Mouse (Mus musculus): Measurements from ENCODE around the gene Psme3. TPM values are rescaled to one million over a fixed set of nuclear protein-coding genes. Genes with fewer than 3 reads are reported as not detected.

Gene Psme3
- polyA plus RNA-seq, 1 experiment from 2014 or later: 104 TPM

DNA sequence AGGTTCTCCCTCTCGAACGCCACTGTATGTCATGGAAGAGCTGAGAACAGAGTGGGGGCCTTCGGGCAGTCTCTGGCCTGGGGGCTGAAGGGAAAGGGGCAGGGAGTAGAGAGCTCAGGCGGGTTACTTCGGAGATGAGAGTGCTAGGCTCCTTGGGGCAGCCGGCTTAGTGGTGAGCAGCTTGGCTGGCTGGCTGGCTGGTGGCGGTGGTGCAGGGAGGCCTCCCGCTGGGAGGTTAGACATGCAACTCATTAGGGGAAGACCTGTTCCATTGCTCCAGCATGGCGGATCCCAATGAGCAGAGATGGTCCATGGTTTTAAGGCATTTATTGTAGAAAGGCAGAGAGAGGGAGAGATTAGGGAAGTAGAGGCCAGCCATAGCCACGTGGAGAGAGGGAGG is 18.0 kb downstream of the Psme3 start:
- H3K4me3 ChIP-seq (ENCODE audit: low read depth, low read length): no peak overlapping the region
- H3K9ac ChIP-seq (ENCODE audit: low read depth, low read length): no peak overlapping the region
- no peaks in the 10 kb centered on the region for H3K9me3 ChIP-seq (replicated peaks; ENCODE audit: control insufficient read depth, low read length)
- WGBS (ENCODE audit: insufficient replicate concordance): 46% methylated on average over 10 of the region's 10 CpGs
- H3K27ac ChIP-seq (ENCODE audit: low read depth, low read length): no peak overlapping the region
- H3K4me2 ChIP-seq: no peak overlapping the region
- H3K4me1 ChIP-seq (ENCODE audit: control insufficient read depth, insufficient read depth, low read length): peaks cover 14% of the 10 kb centered on the region
- H3K27me3 ChIP-seq (ENCODE audit: control insufficient read depth, insufficient read depth, low read length): no peaks in the 10 kb centered on the region
- H3K36me3 ChIP-seq (ENCODE audit: control insufficient read depth, insufficient read depth, low read length): no peaks in the 10 kb centered on the region
- no peak for ATAC-seq (replicated peaks; ENCODE audit: insufficient number of reproducible peaks, low FRiP score, low TSS enrichment)

DNA sequence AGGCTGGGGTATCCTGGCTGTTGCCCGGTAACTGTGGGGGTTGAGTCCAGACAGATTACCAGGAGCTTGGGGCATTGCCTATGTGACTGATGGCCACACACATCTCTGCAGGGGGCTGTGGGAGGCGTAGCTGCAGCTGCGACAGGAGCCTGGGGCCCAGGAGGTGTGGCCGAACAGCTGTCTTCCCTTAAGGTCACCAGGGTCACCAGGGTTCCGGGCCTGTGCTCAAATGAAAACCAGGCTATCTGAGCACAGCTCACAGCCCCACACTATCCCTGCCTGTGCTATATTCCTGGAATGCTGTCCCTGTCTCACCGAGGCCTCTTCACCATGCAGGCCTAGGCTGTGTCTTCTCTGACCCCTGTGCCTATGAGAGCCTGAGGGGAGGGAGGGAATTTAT is 18.5 kb downstream of the Psme3 start:
- no peaks in the 10 kb centered on the region for H3K27me3 ChIP-seq (ENCODE audit: control insufficient read depth, insufficient read depth, low read length)
- no peak overlapping the region for H3K27ac ChIP-seq (ENCODE audit: low read depth, low read length)
- no peak overlapping the region for H3K4me3 ChIP-seq (ENCODE audit: low read depth, low read length)
- no peak for ATAC-seq (replicated peaks; ENCODE audit: insufficient number of reproducible peaks, low FRiP score, low TSS enrichment)
- H3K4me2 ChIP-seq: no peak overlapping the region
- H3K9me3 ChIP-seq (replicated peaks; ENCODE audit: control insufficient read depth, low read length): no peaks in the 10 kb centered on the region
- WGBS (ENCODE audit: insufficient replicate concordance): 13% methylated on average over 6 of the region's 6 CpGs
- peaks cover 14% of the 10 kb centered on the region for H3K4me1 ChIP-seq (ENCODE audit: control insufficient read depth, insufficient read depth, low read length)
- no peaks in the 10 kb centered on the region for H3K36me3 ChIP-seq (ENCODE audit: control insufficient read depth, insufficient read depth, low read length)
- no peak overlapping the region for H3K9ac ChIP-seq (ENCODE audit: low read depth, low read length)

DNA sequence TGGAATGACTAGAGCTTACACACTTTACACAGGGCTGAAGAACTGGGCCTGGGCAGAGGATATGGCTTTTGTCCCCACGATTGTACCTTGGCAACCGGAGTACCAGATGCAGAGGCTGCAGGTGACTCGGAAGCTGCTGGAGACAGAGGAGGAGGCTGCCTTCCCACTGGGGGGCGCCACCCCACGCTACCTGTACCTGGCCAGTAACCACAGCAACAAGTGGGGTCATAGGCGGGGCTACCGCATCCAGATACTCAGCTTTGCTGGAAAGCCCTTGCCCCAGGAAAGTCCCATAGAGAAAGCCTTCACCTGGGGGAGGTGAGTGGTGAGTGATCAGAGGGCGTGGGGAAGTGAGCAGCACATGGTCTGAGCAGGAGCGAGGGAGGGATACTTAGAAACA is 19.7 kb downstream of the Psme3 start:
- Histone ChIP-seq H3K4me3 (ENCODE audit: low read depth, low read length) (no peak overlapping the region), H3K27me3 (ENCODE audit: control insufficient read depth, insufficient read depth, low read length) (no peaks in the 10 kb centered on the region), H3K27ac (ENCODE audit: low read depth, low read length) (no peak overlapping the region), H3K9ac (ENCODE audit: low read depth, low read length) (no peak overlapping the region), H3K36me3 (ENCODE audit: control insufficient read depth, insufficient read depth, low read length) (no peaks in the 10 kb centered on the region), H3K4me1 (ENCODE audit: control insufficient read depth, insufficient read depth, low read length) (peaks cover 12% of the 10 kb centered on the region), H3K4me2 (no peak overlapping the region), H3K9me3 (replicated peaks; ENCODE audit: control insufficient read depth, low read length) (no peaks in the 10 kb centered on the region)
- 81% methylated on average over 9 of the region's 9 CpGs for WGBS (ENCODE audit: insufficient replicate concordance)
- no peak for ATAC-seq (replicated peaks; ENCODE audit: insufficient number of reproducible peaks, low FRiP score, low TSS enrichment)

DNA sequence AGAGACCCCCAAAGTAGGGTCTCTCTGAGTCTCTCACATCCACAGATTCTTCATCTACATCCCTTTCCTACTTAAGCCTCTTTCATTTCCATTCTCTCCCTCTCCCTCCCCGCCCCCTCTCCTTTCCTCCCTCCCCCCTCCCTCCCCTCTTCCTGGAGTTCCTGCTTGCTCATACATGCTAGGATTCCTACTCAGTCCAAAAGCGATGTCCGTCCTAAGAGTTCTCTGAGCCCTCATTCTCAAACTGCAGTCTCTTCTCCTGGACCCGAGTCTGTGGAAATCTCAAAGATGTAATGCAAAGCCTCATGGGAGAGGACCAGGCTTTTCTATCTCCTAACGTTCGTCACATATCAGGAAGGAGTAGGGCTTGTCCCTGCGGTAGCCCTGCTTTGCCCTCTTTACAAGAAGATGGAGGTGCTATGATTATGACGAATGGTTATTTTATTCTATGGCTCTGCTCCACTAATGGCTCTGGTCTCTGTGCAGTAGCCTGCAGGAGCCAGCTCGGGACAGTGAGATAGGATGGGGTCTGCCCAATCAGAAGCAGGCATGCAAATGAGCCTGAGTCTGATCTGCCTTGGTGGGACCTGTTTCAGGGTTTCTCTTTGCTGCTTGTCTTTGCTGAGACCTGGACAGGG is 22.2 kb downstream of the Psme3 start:
- peak overlapping the region; percentile 38 for H3K4me3 ChIP-seq (ENCODE audit: low read depth, low read length)

DNA sequence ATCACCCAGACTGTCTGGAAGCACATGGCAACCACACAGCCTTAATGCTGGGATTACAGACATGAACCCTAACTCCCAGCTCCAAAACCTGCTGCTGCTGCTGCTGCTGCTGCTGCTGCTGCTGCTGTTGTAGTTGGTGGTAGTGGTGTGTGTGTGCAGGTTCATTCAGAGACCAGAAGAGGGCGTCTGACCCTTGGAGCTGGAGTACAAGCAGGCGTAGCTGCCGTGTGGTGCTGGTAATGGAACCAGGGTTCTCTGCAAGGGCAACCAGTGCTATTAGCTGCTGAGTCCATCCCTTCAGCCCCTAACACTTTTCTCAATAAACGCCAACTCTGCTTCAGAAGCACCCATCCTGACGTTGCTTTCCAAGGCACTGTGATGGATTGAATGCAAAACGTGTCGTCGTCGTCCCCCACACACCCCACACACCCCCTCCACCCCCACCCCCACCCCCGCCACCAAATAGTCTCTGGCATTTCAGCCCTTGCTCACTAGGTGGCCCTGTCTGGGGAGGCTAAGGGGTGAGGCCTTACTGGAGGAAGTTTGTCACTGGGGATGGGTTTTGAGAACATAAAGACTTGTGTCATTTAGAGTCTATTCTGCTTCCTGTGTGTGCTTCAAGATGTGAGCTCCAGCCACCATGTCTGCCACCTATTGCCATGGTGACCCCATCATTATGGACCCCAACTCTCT is 31.2 kb downstream of the Psme3 start:
- Histone ChIP-seq H3K36me3 (ENCODE audit: control insufficient read depth, insufficient read depth, low read length) (no peaks in the 10 kb centered on the region), H3K9me3 (replicated peaks; ENCODE audit: control insufficient read depth, low read length) (no peaks in the 10 kb centered on the region), H3K4me1 (ENCODE audit: control insufficient read depth, insufficient read depth, low read length) (0 out of 2 replicates have a peak, but pooled peaks cover 2% of the 10 kb centered on the region), H3K9ac (ENCODE audit: low read depth, low read length) (no peak overlapping the region), H3K27me3 (ENCODE audit: control insufficient read depth, insufficient read depth, low read length) (no peaks in the 10 kb centered on the region), H3K4me3 (ENCODE audit: low read depth, low read length) (no peak overlapping the region), H3K4me2 (no peak overlapping the region), H3K27ac (ENCODE audit: low read depth, low read length) (no peak overlapping the region)
- ATAC-seq (replicated peaks; ENCODE audit: insufficient number of reproducible peaks, low FRiP score, low TSS enrichment): no peak
- 58% methylated on average over 10 of the region's 10 CpGs for WGBS (ENCODE audit: insufficient replicate concordance)

More for the DNA sequence above, 22.2 kb downstream of the Psme3 start:
- H3K4me2 ChIP-seq: peak overlapping the region; percentile 69
- H3K9me3 ChIP-seq (replicated peaks; ENCODE audit: control insufficient read depth, low read length): no peaks in the 10 kb centered on the region
- no peaks in the 10 kb centered on the region for H3K27me3 ChIP-seq (ENCODE audit: control insufficient read depth, insufficient read depth, low read length)
- 3% methylated on average over 9 of the region's 9 CpGs for WGBS (ENCODE audit: insufficient replicate concordance)
- peaks cover 11% of the 10 kb centered on the region for H3K4me1 ChIP-seq (ENCODE audit: control insufficient read depth, insufficient read depth, low read length)
- peak; percentile 76; the same call in 1 of the 2 replicates for ATAC-seq (replicated peaks; ENCODE audit: insufficient number of reproducible peaks, low FRiP score, low TSS enrichment)
- H3K36me3 ChIP-seq (ENCODE audit: control insufficient read depth, insufficient read depth, low read length): no peaks in the 10 kb centered on the region
- H3K9ac ChIP-seq (ENCODE audit: low read depth, low read length): peak overlapping the region; percentile 23; the same call in 1 of the 2 replicates
- H3K27ac ChIP-seq (ENCODE audit: low read depth, low read length): peak overlapping the region; percentile 62

DNA sequence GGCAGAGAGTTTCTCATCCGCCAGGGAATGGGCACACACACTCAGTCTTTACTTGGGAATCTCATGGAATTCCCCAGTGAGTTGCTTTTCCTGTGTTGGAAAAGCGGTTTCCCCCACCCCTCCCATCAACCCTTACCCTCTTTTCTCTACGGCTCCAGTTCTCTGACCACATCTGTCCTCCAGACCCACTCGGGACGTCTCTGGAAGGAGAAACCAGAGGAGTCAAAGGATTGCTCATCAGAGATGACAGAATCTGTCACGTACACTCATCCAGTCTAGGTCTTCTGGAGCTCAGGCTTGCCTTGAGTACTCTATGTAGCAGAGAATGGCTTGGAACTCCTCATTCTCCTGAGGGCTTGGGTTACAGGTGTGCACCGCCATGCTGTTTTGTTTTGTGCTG is 32.8 kb downstream of the Psme3 start:
- Histone ChIP-seq H3K9ac (ENCODE audit: low read depth, low read length) (no peak overlapping the region), H3K27me3 (ENCODE audit: control insufficient read depth, insufficient read depth, low read length) (no peaks in the 10 kb centered on the region), H3K9me3 (replicated peaks; ENCODE audit: control insufficient read depth, low read length) (no peaks in the 10 kb centered on the region), H3K27ac (ENCODE audit: low read depth, low read length) (no peak overlapping the region), H3K4me2 (no peak overlapping the region), H3K36me3 (ENCODE audit: control insufficient read depth, insufficient read depth, low read length) (no peaks in the 10 kb centered on the region), H3K4me1 (ENCODE audit: control insufficient read depth, insufficient read depth, low read length) (0 out of 2 replicates have a peak, but pooled peaks cover 2% of the 10 kb centered on the region), H3K4me3 (ENCODE audit: low read depth, low read length) (no peak overlapping the region)
- WGBS (ENCODE audit: insufficient replicate concordance): 60% methylated on average over 7 of the region's 7 CpGs
- no peak for ATAC-seq (replicated peaks; ENCODE audit: insufficient number of reproducible peaks, low FRiP score, low TSS enrichment)

DNA sequence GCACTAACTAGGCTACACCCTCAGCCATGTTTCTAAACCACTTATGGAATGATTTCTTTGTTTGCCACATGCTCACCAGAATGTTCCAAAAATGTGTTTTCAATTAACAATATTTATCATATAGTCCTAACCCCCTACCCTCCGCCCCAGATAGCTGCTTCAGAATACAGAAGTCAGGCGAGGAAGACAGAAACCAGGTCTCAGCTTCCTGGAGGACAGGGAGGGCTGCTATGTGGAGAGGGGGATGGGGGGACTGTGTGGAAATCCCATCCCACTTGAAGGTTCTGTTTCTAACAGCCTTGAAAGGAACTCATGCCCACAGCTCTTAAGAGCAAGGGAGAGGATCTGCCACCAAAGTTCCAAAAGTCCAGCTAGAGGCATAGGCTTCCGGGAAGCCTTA is 33.2 kb downstream of the Psme3 start:
- no peaks in the 10 kb centered on the region for H3K36me3 ChIP-seq (ENCODE audit: control insufficient read depth, insufficient read depth, low read length)
- no peaks in the 10 kb centered on the region for H3K9me3 ChIP-seq (replicated peaks; ENCODE audit: control insufficient read depth, low read length)
- 52% methylated on average over 3 of the region's 3 CpGs for WGBS (ENCODE audit: insufficient replicate concordance)
- no peaks in the 10 kb centered on the region for H3K27me3 ChIP-seq (ENCODE audit: control insufficient read depth, insufficient read depth, low read length)
- H3K4me2 ChIP-seq: no peak overlapping the region
- ATAC-seq (replicated peaks; ENCODE audit: insufficient number of reproducible peaks, low FRiP score, low TSS enrichment): no peak
- H3K27ac ChIP-seq (ENCODE audit: low read depth, low read length): no peak overlapping the region
- no peak overlapping the region for H3K9ac ChIP-seq (ENCODE audit: low read depth, low read length)
- no peak overlapping the region for H3K4me3 ChIP-seq (ENCODE audit: low read depth, low read length)
- 0 out of 2 replicates have a peak, but pooled peaks cover 2% of the 10 kb centered on the region for H3K4me1 ChIP-seq (ENCODE audit: control insufficient read depth, insufficient read depth, low read length)

DNA sequence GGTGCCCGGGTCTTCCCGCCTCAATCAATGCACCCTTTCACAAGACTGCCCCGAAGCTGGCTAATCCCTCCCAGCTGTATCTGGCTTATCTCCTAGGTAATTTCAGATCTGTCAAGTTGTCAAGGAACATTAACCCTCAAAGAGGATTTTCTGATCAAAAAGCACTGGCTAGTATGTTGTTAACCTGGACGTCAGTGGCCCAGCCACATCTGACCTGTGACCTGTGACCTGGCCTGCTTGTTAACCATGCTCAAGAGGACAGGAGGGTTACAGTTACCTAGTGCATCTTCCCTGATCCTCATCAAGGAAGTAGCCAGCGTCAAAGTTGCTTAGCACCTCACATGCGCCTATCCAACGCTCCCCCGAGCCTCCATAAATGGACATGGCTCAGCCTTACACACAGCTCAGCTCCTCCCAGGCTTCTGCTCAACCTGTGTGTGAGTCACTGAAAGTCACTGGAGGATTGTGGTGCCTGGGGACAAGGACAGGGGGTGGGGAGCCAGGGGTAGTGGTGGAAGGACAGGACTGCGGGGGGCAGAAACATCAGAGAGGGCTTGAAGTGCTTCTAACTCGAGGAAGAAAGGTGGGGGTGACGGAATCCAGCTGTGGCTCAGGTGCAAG is 35.2 kb downstream of the Psme3 start:
- H3K4me2 ChIP-seq: no peak overlapping the region

More for the DNA sequence above, 35.2 kb downstream of the Psme3 start:
- Histone ChIP-seq H3K36me3 (ENCODE audit: control insufficient read depth, insufficient read depth, low read length) (no peaks in the 10 kb centered on the region), H3K9me3 (replicated peaks; ENCODE audit: control insufficient read depth, low read length) (no peaks in the 10 kb centered on the region), H3K4me1 (ENCODE audit: control insufficient read depth, insufficient read depth, low read length) (0 out of 2 replicates have a peak, but pooled peaks cover 2% of the 10 kb centered on the region), H3K27ac (ENCODE audit: low read depth, low read length) (no peak overlapping the region), H3K9ac (ENCODE audit: low read depth, low read length) (no peak overlapping the region), H3K27me3 (ENCODE audit: control insufficient read depth, insufficient read depth, low read length) (no peaks in the 10 kb centered on the region), H3K4me3 (ENCODE audit: low read depth, low read length) (no peak overlapping the region)
- WGBS (ENCODE audit: insufficient replicate concordance): 57% methylated on average over 11 of the region's 11 CpGs
- ATAC-seq (replicated peaks; ENCODE audit: insufficient number of reproducible peaks, low FRiP score, low TSS enrichment): no peak
